43 mouse cellular contexts compared by ENCODE assay signal in genomic region chr5:36257008-36257407, GRCm38 (mm10). TPM values are rescaled to one million over a fixed set of nuclear protein-coding genes. Genes with fewer than 3 reads are reported as not detected.
"Had no signal": no experiment of that assay in that cellular context is flagged by ENCODE, and none has a peak within 500 bp of the region (broad histone marks: within the 10 kb centered on the region; RNA-seq: fewer than 3 reads in every experiment).

No protein-coding gene starts in this region.

- H3K4me1 ChIP-seq: liver, embryonic 12.5 days; liver, embryonic 13.5 days; megakaryocyte, embryonic 14.5 days had no signal

- H3K4me3 ChIP-seq: limb, embryonic 10.5 days; limb, embryonic 12.5 days; limb, embryonic 13.5 days; limb, embryonic 15.5 days; liver, embryonic 12.5 days; liver, embryonic 13.5 days; liver, embryonic 15.5 days; lung, embryonic 15.5 days; midbrain, embryonic 10.5 days; midbrain, embryonic 12.5 days; midbrain, embryonic 13.5 days; midbrain, embryonic 15.5 days; neural tube, embryonic 12.5 days; neural tube, embryonic 13.5 days had no signal

- H3K27ac ChIP-seq: limb, embryonic 10.5 days; limb, embryonic 12.5 days; limb, embryonic 13.5 days; limb, embryonic 15.5 days; liver, embryonic 12.5 days; liver, embryonic 13.5 days; liver, embryonic 14.5 days; liver, embryonic 15.5 days; lung, embryonic 15.5 days; macrophage; midbrain, embryonic 10.5 days; midbrain, embryonic 12.5 days; midbrain, embryonic 13.5 days; midbrain, embryonic 15.5 days; neural tube, embryonic 12.5 days; neural tube, embryonic 13.5 days had no signal

- ATAC-seq: liver, embryonic 12.5 days; liver, postnatal 0 days; lung, postnatal 0 days; midbrain, embryonic 13.5 days; midbrain, embryonic 15.5 days; midbrain, embryonic 16.5 days had no signal

- H3K4me2 ChIP-seq: limb, embryonic 12.5 days; limb, embryonic 13.5 days; limb, embryonic 15.5 days; liver, embryonic 11.5 days; liver, embryonic 12.5 days; liver, embryonic 13.5 days; liver, embryonic 15.5 days; lung, embryonic 14.5 days; lung, embryonic 15.5 days; midbrain, embryonic 11.5 days; midbrain, embryonic 12.5 days; midbrain, embryonic 13.5 days; midbrain, embryonic 15.5 days; neural tube, embryonic 12.5 days; neural tube, embryonic 13.5 days had no signal

- H3K36me3 ChIP-seq: limb, embryonic 10.5 days; limb, embryonic 12.5 days; limb, embryonic 13.5 days; limb, embryonic 15.5 days; liver, embryonic 12.5 days; liver, embryonic 13.5 days; liver, embryonic 15.5 days; lung, embryonic 15.5 days; midbrain, embryonic 10.5 days; midbrain, embryonic 12.5 days; midbrain, embryonic 13.5 days; midbrain, embryonic 15.5 days; neural tube, embryonic 12.5 days; neural tube, embryonic 13.5 days had no signal

- H3K27me3 ChIP-seq: limb, embryonic 13.5 days; limb, embryonic 15.5 days; liver, embryonic 12.5 days; liver, embryonic 13.5 days; liver, embryonic 15.5 days; lung, embryonic 15.5 days; midbrain, embryonic 12.5 days; midbrain, embryonic 13.5 days; midbrain, embryonic 15.5 days; neural tube, embryonic 12.5 days; neural tube, embryonic 13.5 days had no signal

- DNase-seq: left cerebral cortex, postnatal 4 days; liver; liver, embryonic 13.5 days; liver, postnatal 0 days; lung, adult 18-20 months; lung, adult 2 months; lung, embryonic 14.5 days; lung, postnatal 10 days; lung, postnatal 14 days; lung, postnatal 36 days; lung, postnatal 4 days; midbrain, embryonic 14.5 days had no signal

- H3K9me3 ChIP-seq: limb, embryonic 10.5 days; limb, embryonic 12.5 days; limb, embryonic 13.5 days; limb, embryonic 15.5 days; liver, embryonic 12.5 days; liver, embryonic 13.5 days; liver, embryonic 15.5 days; lung, embryonic 15.5 days; megakaryocyte, embryonic 14.5 days; midbrain, embryonic 10.5 days; midbrain, embryonic 12.5 days; midbrain, embryonic 13.5 days; midbrain, embryonic 15.5 days; neural tube, embryonic 12.5 days; neural tube, embryonic 13.5 days had no signal

- H3K9ac ChIP-seq: limb, embryonic 12.5 days; limb, embryonic 13.5 days; limb, embryonic 15.5 days; liver, embryonic 12.5 days; liver, embryonic 13.5 days; liver, embryonic 14.5 days; liver, embryonic 15.5 days; liver, postnatal 0 days; lung, embryonic 14.5 days; lung, embryonic 15.5 days; midbrain, embryonic 12.5 days; midbrain, embryonic 13.5 days; midbrain, embryonic 15.5 days; neural tube, embryonic 12.5 days; neural tube, embryonic 13.5 days had no signal

RNA-seq across cellular contexts. Expression of gene Psapl1, which starts 53.2 kb away (rescaled TPM):
- total RNA-seq: left cerebral cortex, postnatal 10 days; left cerebral cortex, postnatal 14 days; left cerebral cortex, postnatal 25 days; left cerebral cortex, postnatal 36 days; left cerebral cortex, postnatal 4 days; liver, adult 2 months; megakaryocyte progenitor cell, adult 5-6 weeks; megakaryocyte, adult 5-6 weeks; megakaryocyte-erythroid progenitor cell, adult 5-6 weeks; monocyte, adult 5-6 weeks had no signal
- polyA plus RNA-seq: limb, embryonic 12.5 days; liver, adult 2 months; liver, embryonic 12.5 days; liver, embryonic 13.5 days; liver, embryonic 14.5 days; liver, embryonic 16.5 days; liver, postnatal 0 days; macrophage; midbrain, embryonic 10.5 days; midbrain, embryonic 14.5 days; midbrain, embryonic 16.5 days; midbrain, postnatal 0 days; neural tube, embryonic 12.5 days had no signal
